Mouse (Mus musculus) cortical plate, adult 2 months (tissue): ENCODE results near the gene Arhgap42. TPM values are rescaled to one million over a fixed set of nuclear protein-coding genes. Genes with fewer than 3 reads are reported as not detected.

Experiments
- H3K27ac ChIP-seq: fragments of 200-500 bp; 2 replicates; pipeline ENCODE4 v1.5.1; 2012; ENCODE audit warnings: low read length, control low read depth, inconsistent platforms; ENCODE audit not compliant: insufficient read depth
- H3K4me1 ChIP-seq: fragments of 200-500 bp; 2 replicates; pipeline ENCODE4 v1.6.1; 2011; ENCODE audit warnings: low read length; ENCODE audit not compliant: control insufficient read depth, insufficient read depth
- H3K4me3 ChIP-seq: fragments of 200-500 bp; 2 replicates; pipeline ENCODE4 v1.5.1; 2011; ENCODE audit warnings: mild to moderate bottlenecking, low read length, control low read depth; ENCODE audit not compliant: insufficient read depth
- CTCF ChIP-seq: fragments of 200-500 bp; IDR thresholded peaks from 2 replicates; pipeline ENCODE4 v1.5.1; 2011; ENCODE audit warnings: mild to moderate bottlenecking, control low read depth, low read length; ENCODE audit not compliant: insufficient read depth; ENCODE audit errors: extremely low read depth
- POLR2A ChIP-seq: fragments of 200-500 bp; IDR thresholded peaks from 2 replicates; pipeline ENCODE4 v1.6.1; 2011; ENCODE audit warnings: mild to moderate bottlenecking, low read length, control low read depth; ENCODE audit not compliant: insufficient read depth; ENCODE audit errors: extremely low read depth
- polyA plus RNA-seq: library from polyadenylated mRNA; depleted of rRNA; stranded (reverse); fragments of >200 nt; gene quantifications from 2 replicates; pipeline ENCODE4 v1.2.3, GENCODE M21; 2012

Arhgap42 gene
- polyA plus RNA-seq, 1 experiment = 6.6 TPM

DNA sequence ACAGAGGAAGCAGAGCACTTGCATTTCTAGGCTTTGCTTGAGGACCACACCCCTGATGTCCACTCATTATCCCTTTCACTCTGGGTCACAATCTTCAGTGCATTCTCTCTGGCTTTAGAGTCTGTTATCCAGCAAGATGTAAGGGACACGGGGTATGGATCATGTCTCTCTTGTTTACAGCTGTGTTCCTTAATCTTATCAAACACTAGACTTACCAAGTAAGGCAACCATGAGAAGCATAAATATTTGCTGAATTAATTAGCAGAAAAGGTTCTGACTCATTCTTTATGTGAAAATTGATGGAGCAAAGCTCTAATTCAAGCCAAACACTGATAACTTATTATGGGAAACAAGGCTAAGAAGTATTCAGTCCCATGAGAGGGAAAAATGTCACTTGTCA is 125.1 kb downstream of the Arhgap42 start:
- TF ChIP-seq CTCF = no peak
- TF ChIP-seq POLR2A = no peak
- H3K27ac ChIP-seq = no peak overlapping the region

DNA sequence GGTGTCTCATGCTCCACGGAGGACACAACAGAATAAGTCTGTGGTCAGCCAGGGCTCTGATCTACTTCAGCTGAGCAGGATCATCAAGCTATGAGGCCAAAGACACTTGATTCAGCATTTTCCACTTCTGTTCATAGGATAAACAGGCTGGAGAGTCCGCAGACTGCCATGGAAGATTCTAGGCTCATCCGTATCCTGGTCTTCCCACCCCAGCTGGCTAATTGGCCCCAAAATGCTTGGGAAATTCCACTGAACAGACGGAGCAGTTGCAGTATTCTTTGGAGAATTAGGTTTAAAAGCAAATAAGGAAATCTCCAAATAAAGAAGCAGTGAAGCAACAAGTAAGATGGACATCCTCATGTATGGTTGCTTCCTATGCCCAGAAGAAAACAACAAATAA is 126.0 kb downstream of the Arhgap42 start:
- Histone ChIP-seq H3K27ac (no peak overlapping the region), H3K4me3 (no peak overlapping the region), H3K4me1 (peaks cover 2% of the 10 kb centered on the region; the same call in 1 of the 2 replicates)
- no peak for TF ChIP-seq POLR2A
- TF ChIP-seq CTCF = no peak

More for the DNA sequence above, 125.1 kb downstream of the Arhgap42 start:
- Histone ChIP-seq H3K4me3 (no peak overlapping the region), H3K4me1 (peaks cover 2% of the 10 kb centered on the region; the same call in 1 of the 2 replicates)

DNA sequence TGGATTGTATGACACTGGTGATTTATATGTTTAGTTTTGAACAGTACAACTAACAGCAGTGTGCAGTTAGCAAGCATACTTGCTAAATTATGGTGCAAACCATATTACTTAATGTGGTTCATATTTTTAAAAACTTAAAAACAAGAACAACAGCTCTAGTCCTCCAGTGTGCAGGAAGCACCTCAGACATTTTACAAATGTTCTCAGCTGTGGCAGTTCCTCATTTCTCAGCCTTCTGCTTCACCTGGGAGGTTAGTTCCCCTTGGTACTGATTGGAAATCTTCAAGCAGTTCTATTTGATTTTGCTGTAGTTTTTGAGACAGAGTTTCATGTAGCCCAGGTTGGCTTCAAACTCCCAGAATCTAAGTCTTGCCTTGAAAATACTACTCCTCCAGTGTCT is 131.2 kb downstream of the Arhgap42 start:
- TF ChIP-seq POLR2A = no peak
- TF ChIP-seq CTCF = no peak
- Histone ChIP-seq H3K4me3 (no peak overlapping the region), H3K27ac (no peak overlapping the region), H3K4me1 (no peaks in the 10 kb centered on the region; the same call in 1 of the 2 replicates)

DNA sequence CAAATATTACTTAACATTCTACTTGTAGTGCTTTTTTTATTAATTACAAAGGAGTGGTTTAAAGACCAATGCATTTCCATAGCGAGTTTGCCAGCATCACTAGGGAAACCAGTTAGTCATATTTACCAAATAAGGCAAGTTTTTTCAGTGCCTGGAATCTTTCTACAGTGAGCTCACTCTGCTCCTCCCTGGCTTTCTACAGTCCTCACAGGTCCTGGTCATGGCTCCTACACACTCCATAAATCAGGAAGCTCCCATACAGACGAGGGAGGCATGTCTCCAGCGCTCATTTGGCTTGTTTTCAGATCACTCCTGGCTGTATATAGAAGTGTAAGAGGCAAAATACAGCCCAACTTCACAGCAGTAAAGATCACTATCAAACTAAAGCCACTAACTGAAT is 134.1 kb downstream of the Arhgap42 start:
- TF ChIP-seq CTCF (no peak), POLR2A (no peak)
- Histone ChIP-seq H3K27ac (no peak overlapping the region), H3K4me1 (no peaks in the 10 kb centered on the region; the same call in 1 of the 2 replicates), H3K4me3 (no peak overlapping the region)

DNA sequence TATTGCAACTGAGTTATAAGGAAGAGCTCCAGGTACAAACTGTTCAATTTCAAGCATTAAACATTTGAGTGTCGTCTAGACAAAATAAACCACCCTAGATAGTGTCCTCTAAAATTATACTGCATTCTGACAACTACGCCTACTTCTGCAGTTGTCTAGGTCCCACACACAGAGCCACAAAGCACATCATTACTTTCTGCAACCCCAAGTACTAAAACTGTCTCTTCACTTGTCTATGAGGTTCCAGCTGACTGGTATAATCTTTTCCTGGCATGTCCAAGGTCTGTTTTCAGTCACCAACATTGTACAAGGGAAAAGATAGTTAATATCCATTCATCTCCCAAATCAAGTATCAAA is 136.8 kb downstream of the Arhgap42 start:
- no peak overlapping the region for H3K4me3 ChIP-seq
- TF ChIP-seq CTCF (no peak), POLR2A (no peak)
- H3K27ac ChIP-seq = 0 out of 2 replicates have a peak overlapping the region, but pooled peaks have one; percentile 70
- no peaks in the 10 kb centered on the region; the same call in 1 of the 2 replicates for H3K4me1 ChIP-seq

DNA sequence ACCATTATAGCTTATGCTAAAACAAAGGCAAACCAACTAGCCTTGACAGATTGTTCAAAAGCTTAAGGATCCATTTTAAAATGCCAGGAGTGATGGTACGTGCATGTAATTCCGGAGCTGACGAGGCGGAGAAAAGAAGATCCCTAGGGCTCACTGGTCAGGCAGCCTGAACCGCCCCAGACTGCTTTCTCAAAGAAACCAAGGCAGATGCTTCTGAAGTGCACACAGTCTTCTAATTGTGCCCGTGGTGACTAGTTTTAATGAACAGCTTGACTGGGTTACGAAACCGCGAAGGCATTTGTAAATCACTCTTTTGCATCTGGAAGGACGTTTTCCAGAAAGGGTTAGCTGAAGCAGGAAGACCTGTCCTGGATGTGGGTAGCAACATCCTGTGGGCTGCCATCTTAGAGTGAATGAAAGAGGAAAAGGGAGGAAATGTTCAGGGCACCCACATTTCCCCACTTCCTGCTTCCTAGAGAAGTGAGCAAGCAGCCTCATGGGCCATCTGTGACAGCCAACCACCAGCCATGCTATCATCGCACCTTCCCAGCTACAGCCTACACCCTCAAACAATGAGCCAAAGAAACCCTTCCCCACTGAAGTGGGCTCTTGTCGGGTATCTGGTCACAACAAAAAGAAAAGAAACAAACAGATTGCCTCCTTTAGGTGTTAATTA is 137.3 kb downstream of the Arhgap42 start:
- Histone ChIP-seq H3K4me1 (no peaks in the 10 kb centered on the region; the same call in 1 of the 2 replicates), H3K4me3 (no peak overlapping the region), H3K27ac (peak overlapping the region; percentile 70)
- TF ChIP-seq CTCF = no peak
- no peak for TF ChIP-seq POLR2A

DNA sequence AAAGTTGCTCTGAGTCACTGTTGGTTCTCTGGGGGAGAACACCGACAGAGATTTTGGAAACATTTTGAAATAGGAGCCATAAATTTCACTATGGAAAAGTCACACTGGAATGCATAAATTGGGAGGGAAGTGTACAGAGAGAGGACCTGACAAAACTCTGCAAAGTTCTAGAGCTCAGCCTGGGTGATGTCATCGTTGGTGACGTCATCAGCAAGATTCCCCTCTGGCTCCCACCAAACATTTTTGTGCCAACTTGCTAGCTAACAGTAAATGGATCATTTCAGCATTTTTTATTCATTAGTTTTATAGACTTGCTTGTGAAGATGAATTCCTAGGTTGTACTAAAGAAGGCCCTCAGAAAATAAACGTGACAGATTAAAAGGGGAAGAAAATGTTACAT is 137.8 kb downstream of the Arhgap42 start:
- TF ChIP-seq CTCF = no peak
- TF ChIP-seq POLR2A = no peak
- Histone ChIP-seq H3K27ac (no peak overlapping the region), H3K4me3 (no peak overlapping the region), H3K4me1 (no peaks in the 10 kb centered on the region; the same call in 1 of the 2 replicates)

DNA sequence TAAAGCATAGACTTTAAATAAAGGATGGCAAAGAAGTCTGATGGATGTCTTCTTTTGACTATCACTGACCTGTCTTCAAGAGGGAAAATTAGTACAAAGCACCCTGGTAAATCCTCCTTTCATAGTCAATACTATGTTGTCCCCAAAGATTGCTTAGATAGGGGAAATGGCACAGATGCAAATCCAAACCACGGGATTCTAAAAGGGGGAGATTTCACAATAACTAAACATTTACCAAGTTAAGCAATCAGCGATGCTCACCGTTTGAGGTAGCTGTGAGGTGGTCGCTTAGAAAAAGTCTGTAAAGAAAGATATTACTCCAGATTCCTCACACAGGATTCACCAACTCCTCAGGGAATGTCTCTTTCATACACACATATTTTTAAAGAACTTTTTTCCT is 141.1 kb downstream of the Arhgap42 start:
- no peak overlapping the region for H3K27ac ChIP-seq
- H3K4me1 ChIP-seq = no peaks in the 10 kb centered on the region; the same call in 1 of the 2 replicates
- no peak overlapping the region for H3K4me3 ChIP-seq
- no peak for TF ChIP-seq POLR2A
- TF ChIP-seq CTCF = no peak

DNA sequence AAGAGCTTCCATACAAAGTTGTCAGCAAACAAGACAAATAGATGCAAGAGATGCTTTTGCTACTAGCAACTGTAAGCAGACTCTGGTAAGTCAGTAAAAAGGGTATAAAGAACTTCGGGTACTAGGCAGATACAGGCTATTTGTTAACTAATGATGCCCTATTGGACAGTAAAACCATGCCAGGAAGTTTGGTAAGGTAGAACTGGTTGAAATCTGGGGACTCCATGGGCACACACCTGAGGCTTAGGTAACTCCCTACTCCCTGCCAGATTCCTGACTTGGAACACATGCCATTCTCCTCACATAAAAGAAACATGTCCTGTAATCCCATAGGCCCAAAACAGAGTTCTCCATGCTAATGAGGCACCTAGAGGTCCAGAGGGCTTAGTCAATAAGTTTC is 142.1 kb downstream of the Arhgap42 start:
- Histone ChIP-seq H3K27ac (no peak overlapping the region), H3K4me3 (no peak overlapping the region), H3K4me1 (no peaks in the 10 kb centered on the region)
- TF ChIP-seq CTCF = no peak

DNA sequence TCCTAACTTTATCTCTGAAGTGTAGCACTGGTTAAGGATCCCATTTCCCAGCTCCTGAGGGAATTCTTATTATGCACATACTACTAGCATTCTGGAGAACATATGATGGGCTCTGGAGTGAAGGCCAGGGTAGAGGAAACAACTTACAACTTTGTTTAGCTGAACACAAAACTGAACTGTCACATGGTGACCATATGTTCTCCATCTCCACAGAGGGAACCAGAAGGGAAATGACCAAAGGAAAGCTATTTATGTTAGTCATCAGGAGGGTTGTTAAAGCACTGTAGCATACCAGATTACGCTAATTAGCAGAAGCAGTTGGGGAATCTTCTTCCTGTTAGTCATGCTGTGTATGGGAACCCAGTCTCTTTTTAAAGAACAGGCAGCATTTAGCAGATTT is 145.8 kb downstream of the Arhgap42 start:
- no peak for TF ChIP-seq POLR2A
- TF ChIP-seq CTCF = no peak
- no peaks in the 10 kb centered on the region for H3K4me1 ChIP-seq
- no peak overlapping the region for H3K27ac ChIP-seq
- H3K4me3 ChIP-seq = no peak overlapping the region
